Mouse (Mus musculus) spleen, adult 10 weeks (tissue): ENCODE measurements around the gene Dennd6a. TPM values are rescaled to one million over a fixed set of nuclear protein-coding genes. Genes with fewer than 3 reads are reported as not detected.

Experiments used
- polyA plus RNA-seq: library from polyadenylated mRNA; stranded (reverse); fragments of 350-450 nt; fragmentation: Illumina TruSeq; extraction: RNeasy Lipid Tissue Mini Kit (QIAGEN cat#74804); gene quantifications from one replicate; pipeline ENCODE4 v1.2.3, GENCODE M21; 2015; ENCODE audit warnings: low replicate concordance; ENCODE audit not compliant: insufficient read depth

Dennd6a gene
- polyA plus RNA-seq: 55.7 TPM

DNA sequence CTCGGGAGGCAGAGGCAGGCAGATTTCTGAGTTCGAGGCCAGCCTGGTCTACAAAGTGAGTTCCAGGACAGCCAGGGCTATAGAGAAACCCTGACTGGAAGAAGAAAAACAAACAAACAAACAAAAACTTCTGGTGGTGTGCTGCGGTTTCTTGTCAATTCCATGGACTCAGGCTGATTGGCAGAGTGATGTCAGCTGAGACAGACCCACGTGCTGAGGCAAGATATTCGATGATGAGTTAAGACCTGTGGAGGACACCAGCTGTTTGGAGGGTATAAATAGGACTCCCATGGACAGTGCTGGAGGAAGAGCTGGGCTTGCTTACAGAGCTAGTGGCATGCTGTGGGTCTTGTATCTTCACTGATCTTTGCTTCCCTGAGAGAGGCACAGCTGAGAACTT lies at the start of gene Dennd6a:
Gene Dennd6a, plus strand, starts transcription at position 301 of the 400 bp plus-strand sequence.

DNA sequence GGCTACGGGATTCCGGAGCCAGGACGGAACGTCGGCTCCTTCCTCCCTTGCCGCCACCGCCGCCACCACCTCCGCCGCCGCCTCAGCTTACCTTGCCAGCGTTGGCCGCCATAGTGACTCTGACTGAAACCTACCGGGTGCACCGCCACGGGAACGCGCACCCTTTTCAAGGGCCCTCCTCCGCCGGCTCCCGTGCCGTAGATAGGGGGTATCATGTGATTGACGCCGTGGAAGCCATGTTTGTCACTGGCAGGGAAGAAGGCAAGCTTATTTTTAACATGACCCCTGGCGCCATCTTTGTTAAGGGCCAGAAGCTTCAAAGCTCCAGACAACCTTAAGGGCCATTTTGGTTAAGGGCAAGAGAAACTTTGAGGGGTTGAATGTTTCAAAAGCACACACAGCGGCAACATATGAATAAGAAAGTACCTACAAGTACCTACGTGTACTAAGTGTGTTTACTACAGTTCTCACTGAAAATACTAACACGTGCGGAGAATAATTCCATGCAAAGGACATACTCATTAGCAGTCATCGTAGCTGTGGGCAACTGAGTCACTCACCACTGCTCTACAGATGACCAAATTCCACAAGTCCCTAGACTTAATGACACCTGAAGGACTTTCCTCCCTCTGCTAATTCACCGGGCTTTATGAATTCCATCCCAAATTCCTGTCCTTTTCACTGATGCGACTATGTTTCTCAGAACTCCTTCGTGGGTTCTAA lies 38.7 kb upstream of the Dennd6a start, which contains the start of gene Slmap:
Gene Slmap, minus strand, starts transcription at position 175 of the 723 bp plus-strand sequence.

GRCm38 (mm10) chr14:26637851-26638707 lies 64.4 kb downstream of the Dennd6a start, which contains the start of gene Arf4:
Arf4 (plus strand) TSS chr14:26638074.

DNA sequence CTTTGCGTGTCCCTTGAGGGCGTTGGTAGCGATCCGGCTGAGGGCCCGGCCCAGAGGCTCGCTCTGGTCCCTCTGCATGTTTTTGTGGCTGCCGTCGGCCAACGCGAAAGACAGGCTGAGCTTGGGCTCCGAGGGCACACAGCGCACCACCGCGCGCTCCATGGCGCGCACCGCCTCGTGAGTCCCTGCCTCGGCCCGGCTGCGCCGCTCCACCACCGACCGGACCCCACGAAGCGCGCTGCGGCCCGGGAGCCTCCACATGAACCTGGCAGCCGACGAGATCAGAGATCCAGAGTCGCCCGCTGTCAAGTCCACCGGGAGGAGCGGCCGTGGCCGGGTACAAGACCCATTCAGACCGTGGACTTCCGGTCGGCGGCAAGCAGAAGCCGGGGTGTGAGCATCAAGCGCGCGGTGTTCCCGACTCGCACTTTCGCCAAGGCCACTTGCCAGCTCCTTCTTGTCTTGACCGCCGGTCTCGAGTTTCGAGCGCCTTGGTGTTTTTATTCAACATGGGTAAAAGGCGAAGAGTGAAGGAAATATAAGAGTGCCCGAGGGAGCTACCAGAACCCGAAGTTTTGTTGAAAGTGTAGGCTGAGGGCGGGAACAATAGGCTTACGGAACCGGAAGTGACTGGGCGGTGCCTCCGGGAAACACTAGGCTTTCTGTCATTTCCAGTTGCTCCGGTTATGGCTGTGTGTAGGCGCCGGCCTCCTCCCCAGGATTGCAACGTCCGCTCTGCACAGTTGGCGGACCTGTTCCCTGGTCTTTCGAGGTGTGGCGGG lies 95.8 kb downstream of the Dennd6a start, which contains the start of gene Pde12:
Gene Pde12, minus strand, starts transcription at position 592 of the 782 bp plus-strand sequence.

Other genes starting within 250 kb of the Dennd6a start
- 75.6 TPM for gene Slmap, start 38.9 kb upstream of the Dennd6a start, polyA plus RNA-seq
- 209 TPM for gene Arf4, start 64.2 kb downstream of the Dennd6a start, polyA plus RNA-seq
- 7.8 TPM for gene Pde12, start 96.0 kb downstream of the Dennd6a start, polyA plus RNA-seq
- 0.11 TPM for gene Dnah12, start 119.4 kb downstream of the Dennd6a start, polyA plus RNA-seq